Mouse (Mus musculus) T-helper 1 cell (primary cell): ENCODE results near the gene Pla2g5.

ENCODE experiments used
- in situ Hi-C: fragments of 300-600 bp; cut with MboI, MseI; formaldehyde crosslinking; loops from one replicate; pipeline ENCODE4 v1.15.1; 2025; ENCODE audit warnings: high pct_unique_total_duplicates

Pla2g5 gene

GRCm38 (mm10) chr4:138752603-138753002, 110.7 kb downstream of the Pla2g5 start:
- in situ Hi-C loops, result no loop called here
